Mouse (Mus musculus) heart, postnatal 25 days (tissue): ENCODE results near the gene Zmynd8. TPM values are rescaled to one million over a fixed set of nuclear protein-coding genes. Genes with fewer than 3 reads are reported as not detected.

Experiments
- DNase-seq: peaks from one replicate; pipeline ENCODE4 v3.0.0; 2022; ENCODE audit warnings: low spot score
- intact Hi-C: fragments of 180-260 bp; cut with DNase I; formaldehyde crosslinking; loops from one replicate; pipeline ENCODE4 v1.15.1; 2025
- total RNA-seq, 2 experiments: library from RNA; stranded (reverse); gene quantifications; 2 replicates each; pipeline ENCODE4 v1.2.3; 2021

Zmynd8 gene
- total RNA-seq, 2 experiments from 2014 or later = 44.5 to 48.7 TPM

GRCm38 (mm10) chr2:165883006-165883405, 15.8 kb downstream of the Zmynd8 start:
- intact Hi-C loops = loop anchor here (2.0 kb wide), 1 partner anchor 24 kb away; no protein-coding TSS in a partner anchor
- no peak for DNase-seq

GRCm38 (mm10) chr2:165881585-165882431, 17.0 kb downstream of the Zmynd8 start:
- intact Hi-C loops = loop anchor here (2.0 kb wide), 1 partner anchor 23 kb away; no protein-coding TSS in a partner anchor
- no peak for DNase-seq

- no peak for DNase-seq
- intact Hi-C loops = no loop called here
Observed at GRCm38 (mm10) chr2:165881220-165881584, 17.6 kb downstream of the Zmynd8 start.

GRCm38 (mm10) chr2:165880501-165881182, 18.2 kb downstream of the Zmynd8 start:
- DNase-seq = peak; percentile 61
- intact Hi-C loops = no loop called here

GRCm38 (mm10) chr2:165879403-165880178, 19.2 kb downstream of the Zmynd8 start:
- intact Hi-C loops = no loop called here
- no peak for DNase-seq

GRCm38 (mm10) chr2:165878907-165879361, 19.9 kb downstream of the Zmynd8 start:
- DNase-seq = no peak
- intact Hi-C loops = no loop called here

- no peak for DNase-seq
- intact Hi-C loops = no loop called here
Observed at GRCm38 (mm10) chr2:165878021-165878585, 20.7 kb downstream of the Zmynd8 start.

GRCm38 (mm10) chr2:165877180-165877579, 21.6 kb downstream of the Zmynd8 start:
- intact Hi-C loops = no loop called here
- no peak for DNase-seq

GRCm38 (mm10) chr2:165876201-165876918, 22.5 kb downstream of the Zmynd8 start:
- no peak for DNase-seq
- intact Hi-C loops = no loop called here

GRCm38 (mm10) chr2:165875406-165875955, 23.3 kb downstream of the Zmynd8 start:
- intact Hi-C loops = no loop called here

GRCm38 (mm10) chr2:165874461-165875339, 24.1 kb downstream of the Zmynd8 start:
- intact Hi-C loops = no loop called here

More at GRCm38 (mm10) chr2:165875406-165875955, 23.3 kb downstream of the Zmynd8 start:
- DNase-seq = no peak

GRCm38 (mm10) chr2:165873777-165874176, 25.0 kb downstream of the Zmynd8 start:
- DNase-seq = no peak
- intact Hi-C loops = loop anchor here (2.0 kb wide), 1 partner anchor 15 kb away; no protein-coding TSS in a partner anchor

More at GRCm38 (mm10) chr2:165874461-165875339, 24.1 kb downstream of the Zmynd8 start:
- DNase-seq = peak; percentile 81

GRCm38 (mm10) chr2:165873196-165873595, 25.6 kb downstream of the Zmynd8 start:
- intact Hi-C loops = loop anchor here (2.0 kb wide), 1 partner anchor 14 kb away; no protein-coding TSS in a partner anchor
- DNase-seq = no peak

- no peak for DNase-seq
- intact Hi-C loops = no loop called here
Observed at GRCm38 (mm10) chr2:165869257-165869656, 29.6 kb downstream of the Zmynd8 start.

- intact Hi-C loops = no loop called here
- DNase-seq = peak; percentile 66
Observed at GRCm38 (mm10) chr2:165868522-165869175, 30.2 kb downstream of the Zmynd8 start.

- intact Hi-C loops = no loop called here
- no peak for DNase-seq
Observed at GRCm38 (mm10) chr2:165867549-165867948, 31.3 kb downstream of the Zmynd8 start.

- intact Hi-C loops = no loop called here
Observed at GRCm38 (mm10) chr2:165866951-165867387, 31.8 kb downstream of the Zmynd8 start.

More at GRCm38 (mm10) chr2:165866951-165867387, 31.8 kb downstream of the Zmynd8 start:
- DNase-seq = no peak
